Mouse (Mus musculus): Measurements from ENCODE around the gene Osgin1.

Osgin1 gene

DNA sequence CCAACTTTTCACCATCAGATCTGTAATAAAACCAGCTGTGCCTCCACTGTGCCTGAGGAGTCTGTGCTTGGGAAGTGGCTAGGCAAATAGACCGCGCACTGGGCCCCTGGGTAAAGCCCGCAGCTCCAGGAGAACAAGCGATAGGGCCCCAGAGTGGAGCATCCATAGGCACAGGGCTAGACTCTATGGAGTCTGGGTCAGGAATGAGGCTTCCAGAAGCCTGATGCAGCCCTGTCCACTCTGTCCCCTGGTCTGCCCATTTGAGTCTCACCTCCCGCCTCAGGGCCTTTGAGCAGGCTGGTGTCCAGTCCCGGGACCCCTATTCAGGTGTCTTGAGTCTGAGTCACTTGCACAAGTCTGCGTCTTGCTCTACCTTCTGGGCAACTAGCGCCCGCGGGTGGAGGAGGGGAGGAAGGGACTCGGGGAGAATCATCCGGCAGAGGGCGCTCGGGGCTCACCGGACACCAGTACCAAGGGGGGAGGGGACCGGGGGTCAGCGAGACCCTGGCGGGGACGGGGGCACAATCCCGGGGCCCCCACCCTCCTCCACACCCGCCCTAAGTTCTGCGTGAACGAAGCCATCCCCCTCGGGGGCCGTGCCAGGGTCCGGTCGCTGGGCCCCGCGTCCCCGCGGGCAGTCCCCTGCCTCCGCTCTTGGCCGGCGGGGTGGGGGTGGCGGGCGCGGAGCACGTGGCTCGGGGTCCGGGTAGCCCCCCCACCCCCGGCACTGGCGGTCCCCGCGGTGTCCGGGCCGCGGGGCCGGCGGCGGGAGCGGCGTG lies 12.5 kb downstream of the Osgin1 start, which contains the start of gene Necab2:
Necab2 (plus strand) TSS at position 509 of the 779 bp plus-strand sequence.
- DNase-seq (ENCODE audit: low read depth, low spot score): no peak

DNA sequence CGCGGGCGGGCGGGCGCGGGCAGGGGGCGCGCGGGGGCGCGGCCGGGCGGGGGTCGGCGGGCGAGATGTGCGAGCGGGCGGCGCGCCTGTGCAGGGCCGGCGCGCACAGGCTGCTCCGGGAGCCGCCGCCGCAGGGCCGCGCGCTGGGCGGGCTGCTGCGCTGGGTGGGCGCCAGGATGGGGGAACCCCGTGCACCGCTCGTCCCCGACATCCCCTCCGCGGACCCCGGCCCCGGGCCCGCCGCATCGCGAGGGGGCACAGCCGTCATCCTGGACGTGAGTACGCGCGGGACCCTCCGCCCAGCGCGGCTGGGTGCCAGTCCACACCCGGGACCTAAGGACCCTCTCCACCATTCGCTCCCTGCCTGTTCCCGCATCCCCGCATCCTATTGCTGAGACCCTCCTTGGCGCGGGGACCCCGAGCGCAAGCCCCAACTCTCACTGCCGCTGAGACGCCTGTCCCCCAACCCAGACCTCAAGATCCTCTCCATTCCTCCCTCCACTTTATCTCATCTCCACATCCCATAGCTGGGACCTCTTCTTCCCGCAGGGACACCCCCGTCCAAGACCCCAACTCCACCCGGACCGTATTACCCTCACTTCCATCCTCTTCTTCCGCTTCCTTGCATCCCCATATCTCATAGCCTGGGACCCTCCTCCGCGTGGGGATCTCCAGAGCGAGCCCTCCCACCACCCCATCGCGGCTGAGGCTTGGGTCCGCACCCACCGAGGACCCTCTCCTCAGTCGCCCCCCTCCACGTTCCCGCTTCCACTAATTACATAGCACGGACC lies 13.3 kb downstream of the Osgin1 start:
- DNase-seq (ENCODE audit: low read depth, low spot score): no peak

DNA sequence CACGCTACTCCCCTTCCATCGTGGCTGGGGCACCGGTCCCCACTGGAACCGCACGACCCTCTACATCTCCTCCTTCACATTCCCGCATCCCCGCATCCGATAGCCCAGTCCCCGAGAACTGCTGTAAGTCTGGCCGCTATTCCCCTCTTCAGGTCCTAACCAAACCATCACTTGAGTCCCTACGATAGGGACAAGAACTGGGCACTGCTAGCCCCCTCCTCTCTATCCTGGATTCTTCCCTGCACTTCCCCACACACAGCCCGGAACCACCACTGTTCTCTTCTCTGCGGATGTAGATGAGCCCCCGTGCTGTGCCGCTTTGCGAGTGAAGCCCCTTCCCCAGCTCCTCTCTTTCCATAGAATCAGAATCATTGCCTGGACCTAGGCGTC lies 13.9 kb downstream of the Osgin1 start:
- DNase-seq (ENCODE audit: low read depth, low spot score): no peak

GRCm38 (mm10) chr8:119449627-119450026 lies 15.7 kb downstream of the Osgin1 start:
- no peak for DNase-seq (ENCODE audit: low read depth, low spot score)

DNA sequence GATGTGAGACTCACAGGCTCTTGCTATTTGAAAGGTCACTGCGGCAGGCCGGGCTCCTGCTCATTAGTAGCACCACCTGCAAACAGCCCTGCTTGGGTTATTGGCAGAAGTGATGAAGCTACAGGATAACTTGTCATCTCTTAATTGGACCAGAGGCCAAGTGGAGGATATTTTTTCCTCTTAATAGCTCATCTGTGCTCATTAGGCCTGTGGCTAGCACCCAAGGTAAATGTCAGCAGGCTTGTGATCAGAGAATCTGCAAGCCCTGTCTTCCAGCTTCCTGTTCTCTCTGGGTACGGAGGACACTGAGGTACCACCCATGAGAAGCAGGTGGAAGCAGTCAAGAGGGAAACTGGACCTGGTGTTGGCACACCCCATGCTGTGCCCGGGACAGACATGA lies 17.2 kb downstream of the Osgin1 start:
- no peak for DNase-seq (ENCODE audit: low read depth, low spot score)

GRCm38 (mm10) chr8:119452919-119453318 lies 19.0 kb downstream of the Osgin1 start:
- DNase-seq (ENCODE audit: low read depth, low spot score): no peak

DNA sequence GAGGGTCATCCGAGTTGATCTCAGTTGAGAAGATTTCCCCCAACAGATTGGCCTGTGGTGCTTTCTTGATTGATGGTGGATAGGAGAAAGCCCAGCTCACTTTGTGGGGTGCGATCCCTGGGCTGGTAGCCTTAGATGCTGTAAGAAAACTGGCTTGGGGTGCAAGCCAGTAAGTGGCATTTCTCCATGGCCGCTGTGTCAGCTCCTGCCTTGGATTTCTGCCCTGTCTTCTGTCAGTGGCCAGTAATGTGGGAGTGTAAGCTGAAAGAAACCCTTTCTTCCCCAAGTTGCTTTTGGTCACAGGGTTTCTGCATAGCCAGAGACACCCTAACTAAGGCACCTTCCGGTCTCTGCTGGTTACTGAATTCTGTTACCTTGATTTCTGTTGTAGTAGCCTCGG lies 22.1 kb downstream of the Osgin1 start:
- no peak for DNase-seq (ENCODE audit: low read depth, low spot score)

GRCm38 (mm10) chr8:119459724-119460123 lies 25.8 kb downstream of the Osgin1 start:
- no peak for DNase-seq (ENCODE audit: low read depth, low spot score)

- no peak for DNase-seq (ENCODE audit: low read depth, low spot score)
These were observed 27.4 kb downstream of the Osgin1 start for GRCm38 (mm10) chr8:119461356-119461755.

DNA sequence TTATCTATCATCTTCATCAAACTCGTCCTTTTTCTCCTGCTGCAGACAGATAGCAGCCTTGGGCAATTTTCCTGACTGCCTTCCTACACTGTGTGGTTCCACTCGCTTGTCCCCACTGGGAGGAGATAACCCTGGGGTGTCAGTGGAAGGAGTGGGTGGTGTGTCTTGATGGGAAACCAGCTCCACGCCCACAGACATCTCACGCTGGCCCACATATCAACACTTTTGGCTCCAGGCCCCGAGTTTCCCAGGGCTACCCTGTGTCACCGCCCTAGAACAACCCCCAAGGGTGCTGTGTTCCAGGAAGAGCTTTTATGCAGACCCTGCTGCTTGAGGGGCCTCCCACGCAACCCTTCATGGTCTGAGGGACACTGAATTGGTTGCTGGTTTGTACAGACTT lies 29.8 kb downstream of the Osgin1 start:
- DNase-seq (ENCODE audit: low read depth, low spot score): no peak

DNA sequence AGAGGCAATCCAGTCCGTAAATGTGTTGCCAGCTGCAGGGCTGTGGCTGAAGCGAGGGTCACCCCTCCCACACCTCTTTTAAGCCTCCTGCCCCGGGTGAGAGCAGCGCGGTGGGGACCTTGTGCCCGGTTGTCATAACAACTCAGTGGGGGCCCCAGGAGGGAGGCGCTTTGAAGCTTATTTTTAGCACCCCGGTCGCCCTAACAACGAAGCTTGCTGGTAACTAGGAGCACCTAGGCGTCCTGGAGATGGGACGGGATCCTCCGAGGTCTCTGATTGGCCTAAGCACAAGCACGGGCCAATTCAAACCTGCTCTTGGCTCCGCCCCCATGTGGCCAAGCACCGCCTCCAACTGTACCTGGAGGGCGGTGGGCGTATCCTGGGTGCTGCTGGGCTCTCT lies 32.2 kb downstream of the Osgin1 start:
- DNase-seq (ENCODE audit: low read depth, low spot score): no peak

DNA sequence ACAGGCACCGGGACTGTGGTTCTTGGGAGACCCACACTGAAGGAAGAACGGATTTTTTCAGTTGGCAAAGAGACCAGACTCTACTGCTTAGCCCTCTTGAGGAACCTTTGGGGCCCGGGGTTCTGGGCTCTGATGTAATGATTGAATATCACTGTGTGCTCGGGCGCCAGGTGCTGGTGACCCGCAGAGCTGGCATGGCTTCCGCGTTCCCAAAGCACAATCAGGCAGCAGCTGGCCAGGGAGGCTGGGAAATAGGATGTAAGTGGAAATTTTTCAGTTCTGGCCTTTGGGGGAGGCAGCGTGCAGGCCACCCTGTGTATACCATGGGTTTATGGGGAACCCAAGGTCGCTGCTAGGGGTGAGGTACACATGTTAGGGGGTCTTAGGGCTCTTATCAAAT lies 32.9 kb downstream of the Osgin1 start:
- DNase-seq (ENCODE audit: low read depth, low spot score): no peak

GRCm38 (mm10) chr8:119468091-119468490 lies 34.2 kb downstream of the Osgin1 start:
- no peak for DNase-seq (ENCODE audit: low read depth, low spot score)

GRCm38 (mm10) chr8:119478684-119479083 lies 44.8 kb downstream of the Osgin1 start:
- no peak for DNase-seq (ENCODE audit: low read depth, low spot score)

DNA sequence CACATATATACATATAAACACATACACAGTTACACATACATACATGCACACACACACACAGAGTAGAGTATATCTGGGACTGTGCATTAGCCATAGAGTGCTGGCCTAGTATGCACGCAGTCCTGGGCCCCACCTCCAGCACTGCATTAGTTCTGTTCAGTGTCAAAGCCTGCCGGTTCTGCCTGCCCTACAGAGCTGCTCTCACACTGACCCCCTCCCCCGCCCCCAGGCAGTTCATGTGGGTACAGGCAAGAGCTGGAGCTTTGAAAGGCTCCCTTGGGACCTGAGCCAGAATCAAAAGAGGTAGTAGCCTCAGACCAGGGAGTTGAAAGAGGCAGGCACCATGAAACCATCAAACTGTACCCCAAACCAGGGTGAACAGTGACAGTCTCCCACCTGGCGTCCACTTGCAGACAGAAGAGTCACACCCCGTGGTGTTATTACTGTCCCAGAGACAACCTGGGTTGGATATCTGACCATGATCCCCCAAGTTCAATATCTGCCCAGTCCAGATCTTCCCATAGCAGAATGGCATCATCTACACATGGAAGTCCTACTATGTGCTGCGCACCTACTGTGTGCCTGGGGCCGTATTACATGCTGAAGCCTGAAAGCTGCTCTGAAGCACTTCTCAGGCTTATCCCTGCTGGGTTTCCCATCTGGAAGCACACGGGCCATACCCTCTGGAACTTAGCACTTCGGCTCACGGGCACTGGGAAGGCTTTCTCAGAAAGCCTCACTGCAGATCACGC lies 50.4 kb downstream of the Osgin1 start:
- no peak for DNase-seq (ENCODE audit: low read depth, low spot score)

GRCm38 (mm10) chr8:119487093-119487492 lies 53.2 kb downstream of the Osgin1 start:
- no peak for DNase-seq (ENCODE audit: low read depth, low spot score)

Measured in c-Kit-negative CD71-positive TER-119-positive erythroid progenitor cells, embryonic 14.5 days (primary cell).